Mouse (Mus musculus): ENCODE results near the gene B3galt1. TPM values are rescaled to one million over a fixed set of nuclear protein-coding genes. Genes with fewer than 3 reads are reported as not detected.
A peak's percentile ranks its signal among the peaks of the same experiment; 100 is the strongest.

B3galt1 gene
- polyA plus RNA-seq, 1 experiment from 2014 or later: 51.2 TPM

DNA sequence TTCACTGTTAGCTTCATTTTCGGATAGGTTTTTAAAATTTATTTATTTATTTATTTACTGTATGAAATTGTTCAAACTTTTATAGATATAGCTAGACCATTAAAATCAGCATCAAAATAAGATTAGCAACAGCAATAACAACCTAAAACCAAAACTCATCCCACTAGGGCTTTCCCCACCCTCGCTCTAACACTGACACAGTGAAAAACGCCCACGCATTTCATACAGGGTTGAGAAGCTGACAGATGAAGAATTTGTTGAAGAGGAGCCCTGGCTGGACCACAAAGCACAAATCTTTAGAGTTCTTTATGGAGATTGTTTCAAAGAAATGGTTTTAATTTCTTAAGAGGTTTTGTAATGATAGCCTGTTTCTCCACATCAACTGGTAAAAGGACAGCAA lies 596.3 kb downstream of the B3galt1 start:
- H3K4me1 ChIP-seq (ENCODE audit: control insufficient read depth, insufficient read depth, low read length): no peaks in the 10 kb centered on the region
- no peak overlapping the region for H3K9ac ChIP-seq (ENCODE audit: low read depth, low read length)
- H3K9me3 ChIP-seq (replicated peaks; ENCODE audit: control insufficient read depth, low read length, poor library complexity, severe bottlenecking): no peaks in the 10 kb centered on the region
- 91% methylated on average over 4 of the region's 4 CpGs for WGBS
- no peak for ATAC-seq
- no peak overlapping the region for H3K4me3 ChIP-seq (ENCODE audit: low read depth, low read length)
- no peaks in the 10 kb centered on the region for H3K27me3 ChIP-seq (ENCODE audit: control insufficient read depth, insufficient read depth, low read depth, low read length)
- no peak overlapping the region for H3K4me2 ChIP-seq (ENCODE audit: low read length)
- H3K36me3 ChIP-seq (ENCODE audit: control insufficient read depth, insufficient read depth, low read length): no peaks in the 10 kb centered on the region
- H3K27ac ChIP-seq (ENCODE audit: low read length): no peak overlapping the region

- no peak for ATAC-seq
- no peak overlapping the region for H3K4me3 ChIP-seq (ENCODE audit: low read depth, low read length)
- H3K9ac ChIP-seq (ENCODE audit: low read depth, low read length): no peak overlapping the region
- no peaks in the 10 kb centered on the region for H3K36me3 ChIP-seq (ENCODE audit: control insufficient read depth, insufficient read depth, low read length)
- 86% methylated on average over 10 of the region's 10 CpGs for WGBS
- peaks cover 6% of the 10 kb centered on the region; the same call in 1 of the 2 replicates for H3K4me1 ChIP-seq (ENCODE audit: control insufficient read depth, insufficient read depth, low read length)
- no peaks in the 10 kb centered on the region for H3K9me3 ChIP-seq (replicated peaks; ENCODE audit: control insufficient read depth, low read length, poor library complexity, severe bottlenecking)
- no peak overlapping the region for H3K4me2 ChIP-seq (ENCODE audit: low read length)
- H3K27ac ChIP-seq (ENCODE audit: low read length): no peak overlapping the region
- H3K27me3 ChIP-seq (ENCODE audit: control insufficient read depth, insufficient read depth, low read depth, low read length): no peaks in the 10 kb centered on the region
Measured at GRCm38 (mm10) chr2:68171306-68171705, 605.6 kb downstream of the B3galt1 start.

Small RNA genes within 50 kb of the gene (microRNA-seq; reads per million reads assigned to microRNA genes)
- gene Mir6335 (not detected), gene Mir7224 (4.8 reads per million, percentile 23 among the genes with 10 or more reads in this experiment)

Other genes starting within 250 kb of the B3galt1 start
- not detected in 2 replicates for gene Gm21830, start 152.1 kb upstream of the B3galt1 start, polyA plus RNA-seq (2015; fragmentation: Nextera tagmentation; extraction: Ambion mirVana)
- gene Gm26727, start 132.7 kb upstream of the B3galt1 start, polyA plus RNA-seq (2015; fragmentation: Nextera tagmentation; extraction: Ambion mirVana): not detected in 2 replicates
- not detected in 2 replicates for gene Xirp2, start 119.9 kb upstream of the B3galt1 start, polyA plus RNA-seq (2015; fragmentation: Nextera tagmentation; extraction: Ambion mirVana)